Mouse (Mus musculus): ENCODE results near the gene Adig.

- TF ChIP-seq CTCF (IDR thresholded peaks at IDR 0.05; ENCODE audit: low read depth), result no peak
- no peak for TF ChIP-seq EP300 (IDR thresholded peaks at IDR 0.05; ENCODE audit: low read depth)
Observed at GRCm38 (mm10) chr2:158539433-158540305, 37.3 kb downstream of the Adig start.

Data from liver, postnatal 0 days (tissue).